Mouse (Mus musculus): ENCODE measurements around the gene Cacna2d3. TPM values are rescaled to one million over a fixed set of nuclear protein-coding genes. Genes with fewer than 3 reads are reported as not detected.

Cacna2d3 gene
- polyA plus RNA-seq, 1 experiment from 2014 or later, result 19.1 TPM

- no peak overlapping the region for H3K4me3 ChIP-seq (ENCODE audit: low read depth, low read length)
- H3K36me3 ChIP-seq (ENCODE audit: control insufficient read depth, insufficient read depth, low read length), result no peaks in the 10 kb centered on the region
- no peak overlapping the region for H3K27ac ChIP-seq (ENCODE audit: low read depth, low read length)
- no peak overlapping the region for H3K9ac ChIP-seq (ENCODE audit: low read length)
- DNase-seq (ENCODE audit: low spot score), result peak; percentile 39
- no peak overlapping the region for H3K4me2 ChIP-seq (ENCODE audit: low read depth)
- H3K4me1 ChIP-seq (ENCODE audit: control insufficient read depth, insufficient read depth, low read length), result peaks cover 8% of the 10 kb centered on the region; the same call in 1 of the 2 replicates
- no peak for ATAC-seq (ENCODE audit: insufficient read depth, low FRiP score, low TSS enrichment)
- 81% methylated on average over 9 of the region's 9 CpGs for WGBS
- peaks cover 3% of the 10 kb centered on the region; the same call in 1 of the 2 replicates for H3K9me3 ChIP-seq (ENCODE audit: control insufficient read depth, low read length)
- H3K27me3 ChIP-seq (ENCODE audit: control insufficient read depth, insufficient read depth, low read length), result no peaks in the 10 kb centered on the region
Observed at GRCm38 (mm10) chr14:29110351-29111091, 611.1 kb downstream of the Cacna2d3 start.

GRCm38 (mm10) chr14:29107464-29107863 lies 614.2 kb downstream of the Cacna2d3 start:
- Histone ChIP-seq H3K4me1 (ENCODE audit: control insufficient read depth, insufficient read depth, low read length) (0 out of 2 replicates have a peak, but pooled peaks cover 3% of the 10 kb centered on the region), H3K9me3 (ENCODE audit: control insufficient read depth, low read length) (peaks cover 3% of the 10 kb centered on the region; the same call in 1 of the 2 replicates), H3K27ac (ENCODE audit: low read depth, low read length) (no peak overlapping the region), H3K4me2 (ENCODE audit: low read depth) (no peak overlapping the region), H3K36me3 (ENCODE audit: control insufficient read depth, insufficient read depth, low read length) (no peaks in the 10 kb centered on the region), H3K27me3 (ENCODE audit: control insufficient read depth, insufficient read depth, low read length) (no peaks in the 10 kb centered on the region), H3K4me3 (ENCODE audit: low read depth, low read length) (no peak overlapping the region), H3K9ac (ENCODE audit: low read length) (no peak overlapping the region)
- no peak for DNase-seq (ENCODE audit: low spot score)
- 84% methylated on average over 5 of the region's 5 CpGs for WGBS
- no peak for ATAC-seq (ENCODE audit: insufficient read depth, low FRiP score, low TSS enrichment)

- 78% methylated on average over 12 of the region's 12 CpGs for WGBS
- Histone ChIP-seq H3K4me1 (ENCODE audit: control insufficient read depth, insufficient read depth, low read length) (no peaks in the 10 kb centered on the region), H3K9me3 (ENCODE audit: control insufficient read depth, low read length) (no peaks in the 10 kb centered on the region), H3K36me3 (ENCODE audit: control insufficient read depth, insufficient read depth, low read length) (no peaks in the 10 kb centered on the region), H3K27ac (ENCODE audit: low read depth, low read length) (no peak overlapping the region), H3K9ac (ENCODE audit: low read length) (no peak overlapping the region), H3K4me3 (ENCODE audit: low read depth, low read length) (no peak overlapping the region), H3K27me3 (ENCODE audit: control insufficient read depth, insufficient read depth, low read length) (no peaks in the 10 kb centered on the region), H3K4me2 (ENCODE audit: low read depth) (no peak overlapping the region)
- ATAC-seq (ENCODE audit: insufficient read depth, low FRiP score, low TSS enrichment), result no peak
- DNase-seq (ENCODE audit: low spot score), result no peak
Observed at GRCm38 (mm10) chr14:29097776-29098175, 623.9 kb downstream of the Cacna2d3 start.

- 82% methylated on average over 5 of the region's 5 CpGs for WGBS
- no peak for ATAC-seq (ENCODE audit: insufficient read depth, low FRiP score, low TSS enrichment)
- H3K4me3 ChIP-seq (ENCODE audit: low read depth, low read length), result no peak overlapping the region
Observed at GRCm38 (mm10) chr14:29095431-29095830, 626.2 kb downstream of the Cacna2d3 start.

GRCm38 (mm10) chr14:29090074-29090473 lies 631.6 kb downstream of the Cacna2d3 start:
- H3K9me3 ChIP-seq (ENCODE audit: control insufficient read depth, low read length), result no peaks in the 10 kb centered on the region
- WGBS, result 6% methylated on average over 5 of the region's 5 CpGs
- ATAC-seq (ENCODE audit: insufficient read depth, low FRiP score, low TSS enrichment) (peak; percentile 72; the same call in 1 of the 2 replicates), DNase-seq (ENCODE audit: low spot score) (peak; percentile 83)
- H3K9ac ChIP-seq (ENCODE audit: low read length), result no peak overlapping the region
- H3K4me2 ChIP-seq (ENCODE audit: low read depth), result no peak overlapping the region
- no peaks in the 10 kb centered on the region for H3K27me3 ChIP-seq (ENCODE audit: control insufficient read depth, insufficient read depth, low read length)
- H3K36me3 ChIP-seq (ENCODE audit: control insufficient read depth, insufficient read depth, low read length), result no peaks in the 10 kb centered on the region
- no peaks in the 10 kb centered on the region for H3K4me1 ChIP-seq (ENCODE audit: control insufficient read depth, insufficient read depth, low read length)
- H3K4me3 ChIP-seq (ENCODE audit: low read depth, low read length), result no peak overlapping the region
- no peak overlapping the region for H3K27ac ChIP-seq (ENCODE audit: low read depth, low read length)

More at GRCm38 (mm10) chr14:29095431-29095830, 626.2 kb downstream of the Cacna2d3 start:
- no peaks in the 10 kb centered on the region for H3K27me3 ChIP-seq (ENCODE audit: control insufficient read depth, insufficient read depth, low read length)
- H3K9ac ChIP-seq (ENCODE audit: low read length), result no peak overlapping the region
- H3K36me3 ChIP-seq (ENCODE audit: control insufficient read depth, insufficient read depth, low read length), result no peaks in the 10 kb centered on the region
- H3K4me2 ChIP-seq (ENCODE audit: low read depth), result no peak overlapping the region
- H3K4me1 ChIP-seq (ENCODE audit: control insufficient read depth, insufficient read depth, low read length), result no peaks in the 10 kb centered on the region
- DNase-seq (ENCODE audit: low spot score), result no peak
- no peaks in the 10 kb centered on the region for H3K9me3 ChIP-seq (ENCODE audit: control insufficient read depth, low read length)
- no peak overlapping the region for H3K27ac ChIP-seq (ENCODE audit: low read depth, low read length)

GRCm38 (mm10) chr14:29086528-29086927 lies 635.1 kb downstream of the Cacna2d3 start:
- Histone ChIP-seq H3K4me3 (ENCODE audit: low read depth, low read length) (no peak overlapping the region), H3K36me3 (ENCODE audit: control insufficient read depth, insufficient read depth, low read length) (no peaks in the 10 kb centered on the region), H3K4me1 (ENCODE audit: control insufficient read depth, insufficient read depth, low read length) (no peaks in the 10 kb centered on the region), H3K27me3 (ENCODE audit: control insufficient read depth, insufficient read depth, low read length) (no peaks in the 10 kb centered on the region), H3K9ac (ENCODE audit: low read length) (no peak overlapping the region), H3K27ac (ENCODE audit: low read depth, low read length) (no peak overlapping the region), H3K9me3 (ENCODE audit: control insufficient read depth, low read length) (no peaks in the 10 kb centered on the region), H3K4me2 (ENCODE audit: low read depth) (no peak overlapping the region)
- DNase-seq (ENCODE audit: low spot score), result peak; percentile 34
- ATAC-seq (ENCODE audit: insufficient read depth, low FRiP score, low TSS enrichment), result no peak
- WGBS, result 65% methylated on average over 4 of the region's 4 CpGs

- H3K4me3 ChIP-seq (ENCODE audit: low read depth, low read length), result no peak overlapping the region
- DNase-seq (ENCODE audit: low spot score), result no peak
- 79% methylated on average over 7 of the region's 7 CpGs for WGBS
- no peak overlapping the region for H3K9ac ChIP-seq (ENCODE audit: low read length)
- H3K9me3 ChIP-seq (ENCODE audit: control insufficient read depth, low read length), result no peaks in the 10 kb centered on the region
- no peak for ATAC-seq (ENCODE audit: insufficient read depth, low FRiP score, low TSS enrichment)
- H3K36me3 ChIP-seq (ENCODE audit: control insufficient read depth, insufficient read depth, low read length), result no peaks in the 10 kb centered on the region
- H3K27me3 ChIP-seq (ENCODE audit: control insufficient read depth, insufficient read depth, low read length), result no peaks in the 10 kb centered on the region
- no peak overlapping the region for H3K27ac ChIP-seq (ENCODE audit: low read depth, low read length)
- H3K4me1 ChIP-seq (ENCODE audit: control insufficient read depth, insufficient read depth, low read length), result no peaks in the 10 kb centered on the region
- H3K4me2 ChIP-seq (ENCODE audit: low read depth), result no peak overlapping the region
Observed at GRCm38 (mm10) chr14:29085493-29086159, 636.0 kb downstream of the Cacna2d3 start.

- Histone ChIP-seq H3K9ac (ENCODE audit: low read length) (no peak overlapping the region), H3K4me2 (ENCODE audit: low read depth) (no peak overlapping the region), H3K27ac (ENCODE audit: low read depth, low read length) (no peak overlapping the region), H3K9me3 (ENCODE audit: control insufficient read depth, low read length) (no peaks in the 10 kb centered on the region), H3K27me3 (ENCODE audit: control insufficient read depth, insufficient read depth, low read length) (no peaks in the 10 kb centered on the region), H3K36me3 (ENCODE audit: control insufficient read depth, insufficient read depth, low read length) (no peaks in the 10 kb centered on the region), H3K4me1 (ENCODE audit: control insufficient read depth, insufficient read depth, low read length) (no peaks in the 10 kb centered on the region), H3K4me3 (ENCODE audit: low read depth, low read length) (no peak overlapping the region)
- WGBS, result 85% methylated on average over 1 of the region's 1 CpGs
- ATAC-seq (ENCODE audit: insufficient read depth, low FRiP score, low TSS enrichment) (no peak), DNase-seq (ENCODE audit: low spot score) (no peak)
Observed at GRCm38 (mm10) chr14:29082171-29082570, 639.5 kb downstream of the Cacna2d3 start.

- ATAC-seq (ENCODE audit: insufficient read depth, low FRiP score, low TSS enrichment) (no peak), DNase-seq (ENCODE audit: low spot score) (no peak)
- Histone ChIP-seq H3K4me3 (ENCODE audit: low read depth, low read length) (no peak overlapping the region), H3K4me1 (ENCODE audit: control insufficient read depth, insufficient read depth, low read length) (no peaks in the 10 kb centered on the region), H3K27ac (ENCODE audit: low read depth, low read length) (no peak overlapping the region), H3K36me3 (ENCODE audit: control insufficient read depth, insufficient read depth, low read length) (no peaks in the 10 kb centered on the region), H3K27me3 (ENCODE audit: control insufficient read depth, insufficient read depth, low read length) (no peaks in the 10 kb centered on the region), H3K9ac (ENCODE audit: low read length) (no peak overlapping the region), H3K4me2 (ENCODE audit: low read depth) (no peak overlapping the region), H3K9me3 (ENCODE audit: control insufficient read depth, low read length) (no peaks in the 10 kb centered on the region)
- 83% methylated on average over 4 of the region's 4 CpGs for WGBS
Observed at GRCm38 (mm10) chr14:29080630-29081029, 641.0 kb downstream of the Cacna2d3 start.

Measured in neural tube, embryonic 11.5 days (tissue).